Mouse (Mus musculus): ENCODE results near the gene Ppp1r12a. TPM values are rescaled to one million over a fixed set of nuclear protein-coding genes. Genes with fewer than 3 reads are reported as not detected.
A peak's percentile ranks its signal among the peaks of the same experiment; 100 is the strongest.

Gene Ppp1r12a
- polyA plus RNA-seq, 1 experiment from 2014 or later = 71.9 TPM

DNA sequence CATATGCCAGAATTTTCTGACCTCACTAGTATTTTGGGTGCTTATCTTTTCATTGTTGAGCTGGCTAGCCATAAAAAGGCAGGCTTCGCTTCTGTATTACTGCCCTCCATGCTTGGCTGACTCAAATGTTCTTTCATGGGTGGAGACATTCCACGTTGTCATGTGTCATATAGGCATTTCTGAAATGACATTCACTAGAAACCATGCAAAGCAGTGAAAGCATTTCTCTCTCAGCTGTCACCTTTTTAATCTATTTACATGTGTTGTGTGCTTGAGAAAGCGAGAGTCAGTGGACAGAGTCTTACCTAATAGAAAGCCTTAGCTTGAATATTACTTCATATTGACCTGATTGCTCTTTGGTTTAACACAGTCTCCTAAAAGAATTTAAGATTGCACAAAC is 8.8 kb downstream of the Ppp1r12a start:
- ATAC-seq (ENCODE audit: low read depth) = 0 out of 2 replicates have a peak, but pooled peaks have one; percentile 60
- Histone ChIP-seq H3K9ac (ENCODE audit: low read depth, low read length) (no peak overlapping the region), H3K4me3 (ENCODE audit: low read depth, low read length) (no peak overlapping the region), H3K4me1 (ENCODE audit: control insufficient read depth, insufficient read depth, low read length) (peaks cover 6% of the 10 kb centered on the region), H3K36me3 (ENCODE audit: control insufficient read depth, insufficient read depth, low read length) (no peaks in the 10 kb centered on the region), H3K4me2 (ENCODE audit: low read depth, low read length) (no peak overlapping the region), H3K27me3 (replicated peaks; ENCODE audit: control insufficient read depth, insufficient read depth, low read length) (no peaks in the 10 kb centered on the region), H3K9me3 (ENCODE audit: control insufficient read depth, low read length) (no peaks in the 10 kb centered on the region), H3K27ac (replicated peaks; ENCODE audit: low read depth, low read length) (no peak overlapping the region)
- WGBS = 69% methylated on average over 3 of the region's 3 CpGs
- no peak for DNase-seq (ENCODE audit: low spot score)

DNA sequence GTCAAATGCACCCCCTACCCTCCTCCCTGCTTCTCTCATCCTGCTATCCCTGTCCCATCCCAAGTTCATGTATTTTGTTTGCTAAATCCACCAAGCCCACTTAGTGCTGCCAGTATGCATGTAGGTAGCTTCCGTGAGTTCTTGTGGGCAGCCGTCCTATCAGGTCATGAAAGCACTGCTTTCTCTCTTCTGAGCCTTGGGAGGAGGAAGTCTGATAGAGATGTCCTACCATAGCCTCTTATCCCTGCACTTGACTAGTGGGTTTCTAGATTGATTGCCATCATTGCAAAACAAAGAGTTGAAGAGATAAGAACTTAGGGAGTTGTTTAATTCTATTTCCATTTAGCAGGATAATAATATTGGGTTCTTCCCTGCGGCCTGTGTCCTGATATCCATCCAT is 9.6 kb downstream of the Ppp1r12a start:
- H3K27me3 ChIP-seq (replicated peaks; ENCODE audit: control insufficient read depth, insufficient read depth, low read length) = no peaks in the 10 kb centered on the region
- no peak overlapping the region for H3K9ac ChIP-seq (ENCODE audit: low read depth, low read length)
- no peaks in the 10 kb centered on the region for H3K9me3 ChIP-seq (ENCODE audit: control insufficient read depth, low read length)
- no peaks in the 10 kb centered on the region for H3K36me3 ChIP-seq (ENCODE audit: control insufficient read depth, insufficient read depth, low read length)
- 86% methylated on average over 3 of the region's 3 CpGs for WGBS
- no peak for DNase-seq (ENCODE audit: low spot score)
- no peak overlapping the region for H3K27ac ChIP-seq (replicated peaks; ENCODE audit: low read depth, low read length)
- H3K4me3 ChIP-seq (ENCODE audit: low read depth, low read length) = no peak overlapping the region
- H3K4me2 ChIP-seq (ENCODE audit: low read depth, low read length) = no peak overlapping the region
- no peak for ATAC-seq (ENCODE audit: low read depth)
- peaks cover 6% of the 10 kb centered on the region for H3K4me1 ChIP-seq (ENCODE audit: control insufficient read depth, insufficient read depth, low read length)

DNA sequence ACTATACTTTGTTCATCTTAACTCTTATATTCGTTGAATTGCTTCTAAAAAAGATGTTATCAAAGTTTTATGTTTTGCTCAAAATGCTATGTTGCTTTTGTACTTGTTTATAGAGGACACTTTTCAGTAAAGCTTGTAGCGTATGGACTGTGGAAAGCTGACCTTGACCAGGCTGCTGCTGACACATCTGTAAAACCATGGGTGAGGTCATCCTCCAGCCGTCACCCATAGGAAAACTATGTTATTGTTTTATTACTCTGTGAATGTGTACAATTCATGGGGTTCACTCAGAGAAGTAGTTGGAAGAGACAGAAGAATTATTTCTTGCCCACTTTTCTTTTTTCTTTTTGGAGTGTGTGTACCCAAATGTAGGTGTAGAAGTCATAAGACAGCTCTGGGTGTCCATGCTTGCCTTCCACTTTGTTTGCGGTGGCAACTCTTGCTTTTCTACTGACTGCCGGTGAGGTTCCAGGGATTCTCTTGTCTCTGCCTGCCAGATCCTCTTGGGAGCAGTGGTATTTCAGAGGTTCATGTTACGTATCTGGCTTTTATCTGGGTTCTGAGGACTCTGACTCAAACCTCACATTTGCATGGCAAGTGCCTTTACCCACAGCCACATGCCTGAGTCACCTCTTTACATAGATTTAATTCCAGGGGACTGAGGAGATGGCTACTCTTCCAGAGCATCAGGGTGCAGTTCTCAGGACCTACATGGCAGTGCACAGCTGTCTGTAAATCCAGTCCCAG is 11.0 kb downstream of the Ppp1r12a start:
- no peaks in the 10 kb centered on the region for H3K9me3 ChIP-seq (ENCODE audit: control insufficient read depth, low read length)
- no peaks in the 10 kb centered on the region for H3K36me3 ChIP-seq (ENCODE audit: control insufficient read depth, insufficient read depth, low read length)
- H3K4me3 ChIP-seq (ENCODE audit: low read depth, low read length) = no peak overlapping the region
- 55% methylated on average over 6 of the region's 6 CpGs for WGBS
- DNase-seq (ENCODE audit: low spot score) (peak; percentile 22), ATAC-seq (ENCODE audit: low read depth) (peak; percentile 44; the same call in 1 of the 2 replicates)
- H3K4me2 ChIP-seq (ENCODE audit: low read depth, low read length) = no peak overlapping the region
- no peak overlapping the region for H3K9ac ChIP-seq (ENCODE audit: low read depth, low read length)
- no peak overlapping the region; the same call in 1 of the 2 replicates for H3K27ac ChIP-seq (replicated peaks; ENCODE audit: low read depth, low read length)
- H3K27me3 ChIP-seq (replicated peaks; ENCODE audit: control insufficient read depth, insufficient read depth, low read length) = no peaks in the 10 kb centered on the region
- H3K4me1 ChIP-seq (ENCODE audit: control insufficient read depth, insufficient read depth, low read length) = peaks cover 6% of the 10 kb centered on the region

DNA sequence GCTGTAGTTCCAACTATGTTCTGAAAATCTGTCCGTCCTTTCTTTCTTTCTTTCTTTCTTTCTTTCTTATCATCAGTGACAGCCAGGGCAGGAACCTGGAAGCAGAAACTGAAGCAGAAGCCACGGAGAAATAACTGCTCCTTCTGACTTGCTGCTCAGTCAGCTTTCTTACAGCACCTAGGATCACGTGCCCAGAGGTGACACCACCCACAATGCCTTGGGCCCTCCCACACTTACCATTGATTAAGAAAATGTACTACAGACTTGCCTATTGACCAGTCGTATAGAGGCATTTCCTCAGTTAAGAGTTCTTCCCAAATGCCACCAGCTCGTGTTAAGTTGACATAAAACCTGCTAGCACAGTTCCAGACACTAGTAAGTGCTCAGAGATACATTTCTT is 12.1 kb downstream of the Ppp1r12a start:
- Histone ChIP-seq H3K9ac (ENCODE audit: low read depth, low read length) (no peak overlapping the region), H3K27ac (replicated peaks; ENCODE audit: low read depth, low read length) (no peak overlapping the region), H3K36me3 (ENCODE audit: control insufficient read depth, insufficient read depth, low read length) (no peaks in the 10 kb centered on the region), H3K9me3 (ENCODE audit: control insufficient read depth, low read length) (no peaks in the 10 kb centered on the region), H3K4me3 (ENCODE audit: low read depth, low read length) (no peak overlapping the region), H3K4me2 (ENCODE audit: low read depth, low read length) (no peak overlapping the region), H3K27me3 (replicated peaks; ENCODE audit: control insufficient read depth, insufficient read depth, low read length) (no peaks in the 10 kb centered on the region), H3K4me1 (ENCODE audit: control insufficient read depth, insufficient read depth, low read length) (peaks cover 6% of the 10 kb centered on the region)
- DNase-seq (ENCODE audit: low spot score) (no peak), ATAC-seq (ENCODE audit: low read depth) (no peak)
- 73% methylated on average over 5 of the region's 5 CpGs for WGBS

DNA sequence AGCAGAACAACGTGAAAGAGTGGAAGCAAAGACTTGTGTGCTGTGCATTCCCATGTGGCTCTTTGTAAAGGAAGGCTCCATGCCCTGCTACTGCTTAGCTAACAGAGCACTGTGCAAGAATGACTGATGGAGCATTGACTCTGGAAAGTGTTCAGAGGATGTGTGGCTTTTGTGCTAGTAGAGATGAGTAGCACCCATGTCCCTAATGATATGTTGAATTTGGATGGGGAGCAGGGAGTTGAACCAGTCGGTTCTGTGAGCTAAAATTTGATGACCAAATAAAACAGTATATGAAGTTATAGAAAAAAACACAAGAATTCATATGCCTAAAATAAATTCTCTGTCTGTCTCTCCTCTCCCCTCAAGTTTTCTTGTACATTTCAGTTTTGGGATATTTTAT is 13.9 kb downstream of the Ppp1r12a start:
- 74% methylated on average over 2 of the region's 2 CpGs for WGBS
- no peak overlapping the region for H3K4me3 ChIP-seq (ENCODE audit: low read depth, low read length)
- H3K4me2 ChIP-seq (ENCODE audit: low read depth, low read length) = no peak overlapping the region
- peaks cover 6% of the 10 kb centered on the region for H3K4me1 ChIP-seq (ENCODE audit: control insufficient read depth, insufficient read depth, low read length)
- no peak overlapping the region for H3K9ac ChIP-seq (ENCODE audit: low read depth, low read length)
- ATAC-seq (ENCODE audit: low read depth) = no peak
- no peaks in the 10 kb centered on the region for H3K27me3 ChIP-seq (replicated peaks; ENCODE audit: control insufficient read depth, insufficient read depth, low read length)
- H3K9me3 ChIP-seq (ENCODE audit: control insufficient read depth, low read length) = no peaks in the 10 kb centered on the region
- H3K36me3 ChIP-seq (ENCODE audit: control insufficient read depth, insufficient read depth, low read length) = no peaks in the 10 kb centered on the region
- no peak for DNase-seq (ENCODE audit: low spot score)
- no peak overlapping the region for H3K27ac ChIP-seq (replicated peaks; ENCODE audit: low read depth, low read length)

DNA sequence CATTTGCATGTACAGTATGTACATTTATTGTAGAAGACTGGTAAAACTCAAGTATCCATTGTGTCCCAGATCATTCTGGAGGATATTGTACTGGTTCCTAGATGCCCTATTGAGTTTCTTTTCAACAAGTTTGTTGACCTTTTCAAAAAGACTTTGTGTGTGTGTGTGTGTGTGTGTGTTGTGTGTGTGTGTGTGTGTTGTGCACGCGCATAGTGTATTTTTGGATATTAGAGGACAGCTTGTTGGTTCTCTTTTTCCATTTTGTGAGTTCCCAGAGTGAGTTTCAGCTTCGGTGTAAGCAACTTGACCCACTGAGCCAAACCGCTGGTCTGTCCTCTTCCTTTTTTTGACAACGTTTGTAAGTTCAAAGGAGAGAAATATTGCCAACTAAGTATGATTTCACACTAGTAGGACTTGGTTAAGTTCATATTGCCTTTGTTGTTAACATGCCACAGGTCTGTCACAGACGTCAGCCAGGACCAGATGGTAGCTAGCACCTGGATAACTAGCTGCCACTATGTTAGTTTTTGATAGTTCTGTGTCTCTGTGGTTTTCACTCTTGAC is 16.4 kb downstream of the Ppp1r12a start:
- H3K9ac ChIP-seq (ENCODE audit: low read depth, low read length) = no peak overlapping the region
- no peak overlapping the region for H3K4me2 ChIP-seq (ENCODE audit: low read depth, low read length)
- no peaks in the 10 kb centered on the region for H3K27me3 ChIP-seq (replicated peaks; ENCODE audit: control insufficient read depth, insufficient read depth, low read length)
- no peak overlapping the region for H3K4me3 ChIP-seq (ENCODE audit: low read depth, low read length)
- no peaks in the 10 kb centered on the region for H3K36me3 ChIP-seq (ENCODE audit: control insufficient read depth, insufficient read depth, low read length)
- 80% methylated on average over 6 of the region's 6 CpGs for WGBS
- DNase-seq (ENCODE audit: low spot score) (no peak), ATAC-seq (ENCODE audit: low read depth) (no peak)
- no peaks in the 10 kb centered on the region for H3K9me3 ChIP-seq (ENCODE audit: control insufficient read depth, low read length)
- no peak overlapping the region for H3K27ac ChIP-seq (replicated peaks; ENCODE audit: low read depth, low read length)
- no peaks in the 10 kb centered on the region for H3K4me1 ChIP-seq (ENCODE audit: control insufficient read depth, insufficient read depth, low read length)

DNA sequence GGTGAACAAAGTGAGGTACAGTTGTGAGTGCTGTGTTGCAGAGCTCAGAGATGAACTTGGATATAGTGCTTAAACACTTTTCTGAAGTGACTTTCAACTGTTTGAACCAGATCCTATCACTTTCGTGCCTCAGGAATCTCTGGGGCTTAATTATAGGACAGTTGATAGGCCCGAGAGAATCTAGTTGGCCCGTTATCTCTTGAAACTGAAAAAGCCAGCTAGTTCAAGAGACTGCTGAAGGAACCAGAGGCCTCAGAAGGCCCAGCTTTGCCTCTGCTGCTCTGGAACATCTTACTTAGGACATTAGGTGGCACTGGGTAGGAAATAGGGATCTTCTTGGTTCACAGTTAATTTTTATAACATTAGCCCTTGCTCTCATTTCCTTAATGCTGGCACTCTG is 17.4 kb downstream of the Ppp1r12a start:
- H3K9ac ChIP-seq (ENCODE audit: low read depth, low read length) = no peak overlapping the region
- ATAC-seq (ENCODE audit: low read depth) (no peak), DNase-seq (ENCODE audit: low spot score) (no peak)
- 40% methylated on average over 3 of the region's 3 CpGs for WGBS
- H3K4me1 ChIP-seq (ENCODE audit: control insufficient read depth, insufficient read depth, low read length) = peaks cover 1% of the 10 kb centered on the region; the same call in 1 of the 2 replicates
- H3K9me3 ChIP-seq (ENCODE audit: control insufficient read depth, low read length) = no peaks in the 10 kb centered on the region
- H3K36me3 ChIP-seq (ENCODE audit: control insufficient read depth, insufficient read depth, low read length) = no peaks in the 10 kb centered on the region
- no peak overlapping the region for H3K27ac ChIP-seq (replicated peaks; ENCODE audit: low read depth, low read length)
- no peak overlapping the region for H3K4me2 ChIP-seq (ENCODE audit: low read depth, low read length)
- H3K27me3 ChIP-seq (replicated peaks; ENCODE audit: control insufficient read depth, insufficient read depth, low read length) = no peaks in the 10 kb centered on the region
- no peak overlapping the region for H3K4me3 ChIP-seq (ENCODE audit: low read depth, low read length)

DNA sequence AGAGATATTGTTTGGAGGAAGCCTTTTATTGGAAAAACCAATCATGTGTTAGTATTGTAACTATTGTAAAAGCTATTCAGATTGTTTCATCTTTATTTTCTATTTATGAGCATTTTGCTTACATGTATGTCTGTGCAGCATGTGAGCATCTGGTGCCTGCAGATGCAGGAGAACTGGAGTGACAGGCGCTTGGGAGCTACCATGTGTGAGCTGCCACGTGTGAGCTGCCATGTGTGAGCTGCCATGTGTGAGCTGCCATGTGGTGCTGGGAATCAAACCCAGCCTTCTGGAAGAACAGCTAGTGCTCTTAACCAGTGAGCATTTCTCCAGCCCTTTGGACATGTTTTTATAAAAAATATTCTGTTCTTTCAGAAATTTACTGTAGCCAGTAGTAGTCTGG is 18.3 kb downstream of the Ppp1r12a start:
- no peaks in the 10 kb centered on the region for H3K9me3 ChIP-seq (ENCODE audit: control insufficient read depth, low read length)
- WGBS = 74% methylated on average over 2 of the region's 2 CpGs
- no peak for ATAC-seq (ENCODE audit: low read depth)
- H3K27me3 ChIP-seq (replicated peaks; ENCODE audit: control insufficient read depth, insufficient read depth, low read length) = no peaks in the 10 kb centered on the region
- peaks cover 10% of the 10 kb centered on the region; the same call in 1 of the 2 replicates for H3K4me1 ChIP-seq (ENCODE audit: control insufficient read depth, insufficient read depth, low read length)
- DNase-seq (ENCODE audit: low spot score) = no peak
- no peak overlapping the region for H3K4me3 ChIP-seq (ENCODE audit: low read depth, low read length)
- H3K27ac ChIP-seq (replicated peaks; ENCODE audit: low read depth, low read length) = no peak overlapping the region
- no peak overlapping the region for H3K9ac ChIP-seq (ENCODE audit: low read depth, low read length)
- no peak overlapping the region for H3K4me2 ChIP-seq (ENCODE audit: low read depth, low read length)
- no peaks in the 10 kb centered on the region for H3K36me3 ChIP-seq (ENCODE audit: control insufficient read depth, insufficient read depth, low read length)

DNA sequence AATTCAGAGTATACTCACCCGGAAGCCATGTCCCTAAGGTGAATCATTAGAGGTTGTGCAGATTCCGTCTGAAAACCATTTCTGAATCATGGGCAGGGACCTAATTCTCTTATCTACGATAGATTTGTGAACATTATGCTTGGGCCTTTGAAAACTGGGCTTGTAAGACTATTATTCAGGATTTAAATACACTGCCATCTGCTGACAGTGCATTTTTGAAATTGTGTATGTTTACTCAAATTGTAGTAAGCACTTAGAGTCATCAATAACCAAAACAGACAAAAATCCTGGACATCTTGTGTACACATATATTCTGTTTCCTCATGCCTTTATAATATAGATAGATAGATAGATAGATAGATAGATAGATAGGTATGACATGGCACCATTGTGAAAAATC is 19.9 kb downstream of the Ppp1r12a start:
- DNase-seq (ENCODE audit: low spot score) (no peak), ATAC-seq (ENCODE audit: low read depth) (no peak)
- Histone ChIP-seq H3K36me3 (ENCODE audit: control insufficient read depth, insufficient read depth, low read length) (no peaks in the 10 kb centered on the region), H3K4me2 (ENCODE audit: low read depth, low read length) (no peak overlapping the region), H3K4me1 (ENCODE audit: control insufficient read depth, insufficient read depth, low read length) (peaks cover 10% of the 10 kb centered on the region; the same call in 1 of the 2 replicates), H3K27ac (replicated peaks; ENCODE audit: low read depth, low read length) (no peak overlapping the region), H3K27me3 (replicated peaks; ENCODE audit: control insufficient read depth, insufficient read depth, low read length) (no peaks in the 10 kb centered on the region), H3K9ac (ENCODE audit: low read depth, low read length) (no peak overlapping the region), H3K4me3 (ENCODE audit: low read depth, low read length) (no peak overlapping the region), H3K9me3 (ENCODE audit: control insufficient read depth, low read length) (no peaks in the 10 kb centered on the region)
- 84% methylated on average over 3 of the region's 3 CpGs for WGBS
